Mouse (Mus musculus) left cerebral cortex, adult 8-10 months (tissue): ENCODE measurements around the gene Myo3b. TPM values are rescaled to one million over a fixed set of nuclear protein-coding genes. Genes with fewer than 3 reads are reported as not detected.

Experiments
- DNase-seq, 2 experiments: peaks; one replicate each; pipeline ENCODE4 v3.0.0; 2022; ENCODE audit warnings: low spot score in 2 of 2
- total RNA-seq, 4 experiments: library from RNA; stranded (reverse); gene quantifications; 2 replicates each; pipeline ENCODE4 v1.2.4; 2022

The Myo3b gene
- total RNA-seq, 4 experiments from 2014 or later: 1.1 to 1.8 (median 1.3) TPM

GRCm38 (mm10) chr2:70128590-70128989 is 89.7 kb downstream of the Myo3b start:
- DNase-seq: no peak

GRCm38 (mm10) chr2:70129566-70129965 is 90.6 kb downstream of the Myo3b start:
- no peak for DNase-seq

GRCm38 (mm10) chr2:70133281-70133680 is 94.4 kb downstream of the Myo3b start:
- no peak for DNase-seq

GRCm38 (mm10) chr2:70137226-70137998 is 98.5 kb downstream of the Myo3b start:
- DNase-seq: no peak

- DNase-seq: no peak
Observed at GRCm38 (mm10) chr2:70143543-70144188, 104.7 kb downstream of the Myo3b start.

GRCm38 (mm10) chr2:70146993-70147581 is 108.2 kb downstream of the Myo3b start:
- no peak for DNase-seq

- no peak for DNase-seq
Observed at GRCm38 (mm10) chr2:70148821-70149510, 110.0 kb downstream of the Myo3b start.

GRCm38 (mm10) chr2:70150399-70151035 is 111.6 kb downstream of the Myo3b start:
- peak in 1 of 2 experiments; percentile 55 for DNase-seq

- DNase-seq: no peak
Observed at GRCm38 (mm10) chr2:70151930-70152329, 113.0 kb downstream of the Myo3b start.

GRCm38 (mm10) chr2:70155226-70155836 is 116.4 kb downstream of the Myo3b start:
- DNase-seq: no peak

- no peak for DNase-seq
Observed at GRCm38 (mm10) chr2:70159543-70159942, 120.6 kb downstream of the Myo3b start.

GRCm38 (mm10) chr2:70166231-70166630 is 127.3 kb downstream of the Myo3b start:
- DNase-seq: no peak

GRCm38 (mm10) chr2:70167944-70168935 is 129.3 kb downstream of the Myo3b start:
- peak in 1 of 2 experiments; percentile 62 for DNase-seq

- DNase-seq: no peak
Observed at GRCm38 (mm10) chr2:70170469-70170868, 131.5 kb downstream of the Myo3b start.

GRCm38 (mm10) chr2:70176823-70177708 is 138.1 kb downstream of the Myo3b start:
- DNase-seq: no peak

GRCm38 (mm10) chr2:70177709-70178030 is 138.7 kb downstream of the Myo3b start:
- no peak for DNase-seq

- DNase-seq: no peak
Observed at GRCm38 (mm10) chr2:70178241-70178640, 139.3 kb downstream of the Myo3b start.

GRCm38 (mm10) chr2:70182150-70182670 is 143.3 kb downstream of the Myo3b start:
- DNase-seq: no peak

- DNase-seq: no peak
Observed at GRCm38 (mm10) chr2:70187040-70187439, 148.1 kb downstream of the Myo3b start.
